Mouse (Mus musculus): ENCODE data around the gene Rap2b. TPM values are rescaled to one million over a fixed set of nuclear protein-coding genes. Genes with fewer than 3 reads are reported as not detected.
A peak's percentile ranks its signal among the peaks of the same experiment; 100 is the strongest.

Gene Rap2b
- 100 to 1,000 TPM in 5 of 26 experiments, 10 to 100 TPM in 21; 24.7 to 149 (median 75.7) TPM for total RNA-seq (2018; cell fraction: chromatin; rRNA removed)
- 100 to 1,000 TPM in 21 of 26 experiments, 10 to 100 TPM in 5; 83.8 to 180 (median 125) TPM for total RNA-seq (2018; cell fraction: cytosol; rRNA removed)
- total RNA-seq (2018; cell fraction: nucleus; rRNA removed) = 100 to 1,000 TPM in 25 of 26 experiments, 10 to 100 TPM in 1; 96.2 to 250 (median 160) TPM
- polyA plus RNA-seq (2018) = 53.2 to 99.0 TPM (median 56.2 TPM) in 3 replicates

DNA sequence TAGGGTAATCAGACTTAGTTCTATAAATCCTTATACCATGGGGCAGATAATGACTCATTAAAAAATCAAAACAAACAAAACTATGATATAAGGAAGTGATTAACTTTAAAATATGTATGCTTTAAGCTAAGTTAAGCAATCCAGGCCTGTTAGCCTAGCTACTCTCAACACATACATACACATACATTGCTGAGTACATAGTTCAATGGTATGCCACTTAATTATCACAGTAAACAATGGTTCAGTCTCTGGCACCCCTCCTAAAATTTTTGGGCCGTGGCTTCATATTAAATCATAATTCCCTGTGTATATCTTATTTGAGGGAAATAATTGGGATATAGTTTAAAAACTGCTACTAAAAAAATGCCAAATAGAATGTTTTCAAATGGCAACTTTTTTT, at the start of gene Rap2b:
TSS of gene Rap2b (plus strand) at position 301 of the 400 bp plus-strand sequence.
- Histone ChIP-seq H3K27ac (peak within 1 kb of the TSS; percentile 98), H3K36me3 (ENCODE audit: inconsistent target) (no peaks in the 10 kb centered on the region), H3K79me2 (ENCODE audit: inconsistent target) (peaks cover 15% of the 10 kb centered on the region), H3K4me3 (ENCODE audit: inconsistent target) (peak within 1 kb of the TSS; percentile 83; the same call in 1 of the 2 replicates)
- no CpG with 5 or more reads among the region's 1 CpGs for WGBS (ENCODE audit: missing documents)

DNA sequence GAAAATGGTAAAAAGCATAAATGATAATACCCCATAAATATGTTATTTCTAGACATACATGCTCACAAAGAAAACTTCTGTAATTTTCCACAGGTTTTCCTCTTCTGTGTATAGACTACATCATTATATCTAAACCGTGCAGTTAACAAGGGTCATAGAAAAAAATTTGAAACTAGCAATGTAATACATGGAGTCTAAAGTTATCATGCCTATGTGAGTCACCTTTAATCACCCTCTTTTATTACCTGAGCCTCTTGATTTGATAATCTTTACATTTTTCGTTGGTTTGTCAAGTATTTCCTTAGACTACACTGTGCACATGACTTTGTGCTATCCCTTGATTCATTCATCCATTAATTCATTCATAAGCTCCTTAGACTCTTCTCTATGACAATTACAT, 46.4 kb upstream of the Rap2b start:
- WGBS (ENCODE audit: missing documents) = 83% methylated on average over 2 of the region's 2 CpGs
- H3K79me2 ChIP-seq (ENCODE audit: inconsistent target) = no peaks in the 10 kb centered on the region
- no peaks in the 10 kb centered on the region for H3K36me3 ChIP-seq (ENCODE audit: inconsistent target)
- H3K27ac ChIP-seq = no peak overlapping the region
- no peak overlapping the region for H3K4me3 ChIP-seq (ENCODE audit: inconsistent target)

DNA sequence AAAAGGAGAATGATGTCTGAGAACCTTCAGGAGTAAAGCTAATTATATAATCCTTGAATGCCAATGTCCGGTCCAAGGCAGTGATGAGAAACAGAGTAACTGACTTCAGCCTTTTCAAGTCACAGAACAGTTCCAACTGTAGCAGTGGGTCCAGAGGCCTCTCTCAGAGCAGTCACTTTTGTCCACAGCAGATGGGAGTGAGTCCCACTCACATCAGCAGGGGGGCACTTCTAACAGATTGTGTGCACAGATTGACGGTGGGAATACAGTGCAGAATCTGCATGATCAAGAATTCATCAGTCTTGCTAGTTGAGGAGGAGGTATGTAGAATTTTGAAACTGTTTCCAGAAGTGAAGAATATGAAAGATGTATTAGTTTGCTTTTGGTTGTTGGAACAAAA, 41.4 kb upstream of the Rap2b start:
- no peaks in the 10 kb centered on the region for H3K36me3 ChIP-seq (ENCODE audit: inconsistent target)
- no peak overlapping the region for H3K4me3 ChIP-seq (ENCODE audit: inconsistent target)
- no peaks in the 10 kb centered on the region for H3K79me2 ChIP-seq (ENCODE audit: inconsistent target)
- H3K27ac ChIP-seq = no peak overlapping the region
- 90% methylated on average over 2 of the region's 2 CpGs for WGBS (ENCODE audit: missing documents)

DNA sequence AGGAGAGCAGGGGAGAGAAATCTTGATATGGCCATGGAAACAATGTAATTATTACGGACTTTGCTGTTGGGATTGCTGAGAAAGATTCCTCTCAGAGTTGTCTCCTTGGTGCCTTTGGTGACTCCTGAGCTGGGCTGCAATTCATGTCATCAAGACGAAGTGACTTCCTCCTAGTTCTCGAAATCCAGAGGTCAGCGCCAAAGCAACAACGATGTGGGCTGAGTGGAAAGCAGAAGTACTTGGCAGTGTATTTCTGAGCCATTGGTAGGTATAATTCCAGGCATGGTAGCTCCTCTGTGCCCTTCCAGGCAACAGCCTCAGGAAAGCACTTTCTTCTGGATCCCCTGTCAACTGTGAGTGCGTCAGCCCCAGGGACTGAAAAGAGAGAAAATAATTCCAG, 39.8 kb upstream of the Rap2b start:
- no peak overlapping the region for H3K27ac ChIP-seq
- no peaks in the 10 kb centered on the region for H3K36me3 ChIP-seq (ENCODE audit: inconsistent target)
- H3K79me2 ChIP-seq (ENCODE audit: inconsistent target) = no peaks in the 10 kb centered on the region
- 26% methylated on average over 6 of the region's 6 CpGs for WGBS (ENCODE audit: missing documents)
- no peak overlapping the region for H3K4me3 ChIP-seq (ENCODE audit: inconsistent target)

DNA sequence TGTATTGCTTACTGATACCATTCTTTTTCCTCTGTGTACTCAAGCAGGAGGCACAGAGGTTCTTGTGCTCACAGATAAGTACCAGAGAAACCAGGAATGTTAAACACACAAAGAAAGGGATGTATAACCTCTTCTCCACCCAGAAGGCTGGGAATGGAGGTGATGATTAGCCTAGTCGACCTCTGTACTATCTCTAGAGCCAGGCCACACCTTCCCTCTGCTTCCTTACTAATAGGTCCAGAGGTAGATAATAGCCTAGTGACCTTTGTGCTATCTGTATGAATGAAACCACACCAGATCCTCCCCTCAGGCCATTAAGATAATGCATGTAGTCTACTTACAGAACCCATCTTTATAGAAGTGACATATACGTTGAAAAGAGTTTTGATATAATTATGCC, 25.2 kb upstream of the Rap2b start:
- 73% methylated on average over 2 of the region's 2 CpGs for WGBS (ENCODE audit: missing documents)
- no peaks in the 10 kb centered on the region for H3K36me3 ChIP-seq (ENCODE audit: inconsistent target)
- no peaks in the 10 kb centered on the region for H3K79me2 ChIP-seq (ENCODE audit: inconsistent target)
- no peak overlapping the region for H3K4me3 ChIP-seq (ENCODE audit: inconsistent target)
- H3K27ac ChIP-seq = no peak overlapping the region

DNA sequence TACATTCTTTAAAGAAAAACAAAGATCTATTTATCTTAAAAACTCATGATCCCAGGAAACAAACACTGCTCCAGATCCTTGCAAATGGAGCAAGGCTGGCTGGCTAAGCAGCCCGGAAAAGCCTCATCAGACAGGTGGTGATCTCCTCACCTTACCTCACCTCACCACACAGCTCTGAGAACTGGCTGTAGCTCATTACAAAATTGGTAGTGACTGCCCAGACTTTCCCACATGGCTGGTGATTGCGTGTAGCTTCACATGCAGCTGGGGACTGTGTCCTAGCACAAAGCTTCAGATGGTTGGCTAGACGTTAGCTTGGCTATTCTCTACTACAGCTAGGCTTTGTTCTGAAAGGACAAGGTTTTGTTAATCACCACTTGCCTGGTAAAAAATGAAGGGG, 24.2 kb upstream of the Rap2b start:
- Histone ChIP-seq H3K27ac (no peak overlapping the region), H3K36me3 (ENCODE audit: inconsistent target) (no peaks in the 10 kb centered on the region), H3K79me2 (ENCODE audit: inconsistent target) (no peaks in the 10 kb centered on the region), H3K4me3 (ENCODE audit: inconsistent target) (no peak overlapping the region)
- 98% methylated on average over 3 of the region's 3 CpGs for WGBS (ENCODE audit: missing documents)

DNA sequence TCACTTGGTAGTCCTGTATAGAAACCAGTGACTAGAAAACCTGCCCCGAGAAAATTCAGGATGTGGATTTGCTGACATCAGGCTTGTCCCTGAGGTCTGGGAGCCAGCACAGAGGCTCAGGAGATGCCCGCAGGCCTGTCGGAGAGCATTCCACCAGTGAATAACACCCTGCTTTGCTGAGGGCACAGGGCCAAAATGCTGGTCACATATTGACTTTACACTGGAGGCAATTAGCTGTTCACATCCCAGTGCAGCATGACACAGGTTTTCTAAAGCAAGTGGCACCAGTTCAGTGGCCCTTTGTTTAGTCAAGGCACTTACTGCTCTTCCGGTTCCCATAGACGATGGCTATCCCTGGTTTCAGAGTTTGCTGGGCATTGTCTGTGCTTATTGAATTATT, 21.1 kb upstream of the Rap2b start:
- 83% methylated on average over 5 of the region's 5 CpGs for WGBS (ENCODE audit: missing documents)
- Histone ChIP-seq H3K36me3 (ENCODE audit: inconsistent target) (no peaks in the 10 kb centered on the region), H3K27ac (no peak overlapping the region), H3K4me3 (ENCODE audit: inconsistent target) (no peak overlapping the region), H3K79me2 (ENCODE audit: inconsistent target) (no peaks in the 10 kb centered on the region)

DNA sequence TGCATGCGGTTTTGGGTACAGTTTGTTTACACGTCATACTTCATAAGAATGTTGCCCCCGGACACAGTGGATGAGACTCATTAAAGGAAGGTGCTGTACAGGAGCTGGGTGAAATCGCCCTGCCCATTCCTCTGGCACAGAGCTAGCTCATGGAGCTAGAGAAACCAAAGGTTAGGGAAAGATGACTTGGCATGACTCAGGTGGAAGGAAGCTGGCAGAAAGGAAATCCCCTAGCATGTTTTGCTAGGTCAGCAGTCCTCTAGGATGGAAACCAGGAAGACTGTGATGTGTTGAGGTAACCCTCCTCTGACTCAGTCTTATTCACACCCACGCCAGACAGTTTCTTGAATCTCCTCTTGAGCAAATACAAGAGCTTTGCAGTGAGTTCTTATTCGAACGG, 17.4 kb upstream of the Rap2b start:
- Histone ChIP-seq H3K36me3 (ENCODE audit: inconsistent target) (no peaks in the 10 kb centered on the region), H3K27ac (no peak overlapping the region), H3K4me3 (ENCODE audit: inconsistent target) (no peak overlapping the region), H3K79me2 (ENCODE audit: inconsistent target) (no peaks in the 10 kb centered on the region)
- WGBS (ENCODE audit: missing documents) = 63% methylated on average over 7 of the region's 7 CpGs

DNA sequence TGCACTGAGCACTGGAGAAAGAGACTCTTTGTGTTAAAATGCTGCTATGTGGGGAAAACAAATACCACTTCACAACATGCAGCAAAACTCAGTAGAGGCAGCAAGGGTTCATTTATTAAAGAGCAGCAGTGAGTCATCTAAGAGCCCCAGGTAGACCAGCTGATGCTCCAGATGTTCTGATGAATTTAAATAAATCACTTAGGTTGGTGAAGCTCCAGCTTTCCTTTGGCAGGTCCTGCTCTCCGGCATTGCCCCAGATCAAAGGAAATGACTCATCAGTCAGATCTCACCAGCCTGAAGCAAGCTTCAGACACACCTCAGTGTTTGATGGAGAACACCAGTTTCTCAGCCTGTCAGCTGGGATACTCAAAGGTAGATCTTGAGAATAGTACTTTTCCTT, 15.8 kb upstream of the Rap2b start:
- Histone ChIP-seq H3K4me3 (ENCODE audit: inconsistent target) (no peak overlapping the region), H3K27ac (no peak overlapping the region), H3K79me2 (ENCODE audit: inconsistent target) (no peaks in the 10 kb centered on the region), H3K36me3 (ENCODE audit: inconsistent target) (no peaks in the 10 kb centered on the region)
- WGBS (ENCODE audit: missing documents) = 57% methylated on average over 1 of the region's 1 CpGs

DNA sequence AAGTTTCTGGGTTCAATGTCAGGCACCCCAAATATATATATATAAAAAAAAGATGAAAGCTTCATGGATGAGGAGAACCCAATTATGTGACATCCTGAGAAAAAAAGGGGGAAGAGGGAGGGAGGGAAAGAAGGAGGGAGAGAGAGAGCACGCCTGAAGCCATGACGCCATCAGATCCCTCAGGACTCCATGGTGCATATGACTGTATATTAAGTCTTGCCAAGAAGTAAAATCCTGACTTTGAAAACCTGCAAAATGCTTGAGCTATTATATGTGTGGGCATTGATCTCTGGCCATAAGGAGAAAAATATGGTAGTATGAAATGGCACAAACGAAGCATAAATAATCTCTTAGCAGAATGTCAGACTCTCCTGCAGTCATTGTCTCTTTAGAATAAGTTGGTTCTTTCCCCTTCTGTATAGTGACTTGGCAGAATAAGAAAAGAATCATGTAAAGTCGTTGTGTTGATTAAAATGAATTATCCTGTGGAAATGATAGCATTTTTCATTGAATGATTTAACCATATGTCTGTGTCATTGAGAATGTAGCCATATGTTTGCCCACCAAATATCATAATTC, 13.3 kb upstream of the Rap2b start:
- Histone ChIP-seq H3K4me3 (ENCODE audit: inconsistent target) (no peak overlapping the region), H3K36me3 (ENCODE audit: inconsistent target) (no peaks in the 10 kb centered on the region), H3K27ac (no peak overlapping the region), H3K79me2 (ENCODE audit: inconsistent target) (no peaks in the 10 kb centered on the region)
- 93% methylated on average over 4 of the region's 4 CpGs for WGBS (ENCODE audit: missing documents)

DNA sequence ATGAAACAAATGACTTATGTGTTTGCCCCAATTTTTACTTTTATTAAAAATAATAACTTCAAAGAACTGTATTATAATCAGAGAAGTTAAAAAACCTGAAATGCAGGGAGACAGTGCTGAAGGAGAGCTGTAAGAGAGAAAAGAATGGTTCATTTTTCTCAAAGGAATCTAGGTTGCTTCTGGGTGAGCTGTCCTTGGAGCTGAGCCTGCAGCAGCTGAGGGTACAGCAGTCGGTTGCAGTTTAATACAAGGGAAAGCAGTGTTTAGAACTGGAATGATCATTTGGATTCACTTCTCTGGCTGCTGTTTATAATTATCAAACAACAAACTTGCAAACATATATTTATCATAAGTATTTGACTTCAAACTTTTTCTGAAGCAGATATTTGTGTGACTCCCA, 12.0 kb upstream of the Rap2b start:
- H3K27ac ChIP-seq = no peak overlapping the region
- WGBS (ENCODE audit: missing documents) = 100% methylated on average over 1 of the region's 1 CpGs
- no peaks in the 10 kb centered on the region for H3K79me2 ChIP-seq (ENCODE audit: inconsistent target)

DNA sequence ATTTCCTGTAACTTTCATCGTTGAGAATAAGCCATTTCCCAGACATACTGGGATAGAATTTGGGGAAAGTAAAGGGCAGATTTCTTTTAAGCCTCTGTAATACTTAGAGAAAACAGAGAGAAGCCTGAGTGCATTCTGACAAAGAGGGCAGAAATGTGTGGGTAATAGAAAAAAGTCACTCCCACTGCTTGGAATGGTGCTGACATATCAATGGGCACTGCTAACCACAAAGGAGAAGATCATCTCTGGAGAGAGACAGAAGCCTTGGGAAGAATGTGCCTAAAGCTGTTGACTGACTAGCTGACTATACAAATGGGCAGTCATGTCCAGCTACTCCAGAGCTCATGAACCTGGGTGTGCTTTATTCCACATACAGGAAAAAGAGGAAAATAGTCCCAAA, 6.0 kb upstream of the Rap2b start:
- WGBS (ENCODE audit: missing documents) = 40% methylated on average over 1 of the region's 1 CpGs
- Histone ChIP-seq H3K27ac (no peak overlapping the region), H3K79me2 (ENCODE audit: inconsistent target) (no peaks in the 10 kb centered on the region), H3K4me3 (ENCODE audit: inconsistent target) (no peak overlapping the region), H3K36me3 (ENCODE audit: inconsistent target) (no peaks in the 10 kb centered on the region)

More for the DNA sequence above, 12.0 kb upstream of the Rap2b start:
- no peaks in the 10 kb centered on the region for H3K36me3 ChIP-seq (ENCODE audit: inconsistent target)
- H3K4me3 ChIP-seq (ENCODE audit: inconsistent target) = no peak overlapping the region

DNA sequence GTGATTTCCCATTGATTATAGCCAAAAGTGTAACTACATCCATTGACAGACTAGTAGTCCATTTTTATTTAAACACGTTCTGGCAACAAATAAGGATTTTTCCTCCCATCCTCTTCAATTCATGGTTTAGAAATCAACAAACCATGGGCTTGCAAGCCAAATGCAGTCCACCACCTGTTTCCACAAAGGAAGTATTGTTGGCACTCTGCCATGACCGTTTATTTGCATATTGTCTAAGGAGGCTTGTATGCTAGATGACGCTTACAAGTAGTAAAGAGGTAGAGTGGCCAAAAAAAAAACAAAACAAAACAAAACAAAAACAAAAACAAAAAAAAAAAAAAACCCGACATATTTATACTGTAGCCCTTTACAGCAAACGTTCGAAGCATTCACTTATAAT, 3.3 kb upstream of the Rap2b start:
- Histone ChIP-seq H3K36me3 (ENCODE audit: inconsistent target) (no peaks in the 10 kb centered on the region), H3K27ac (no peak overlapping the region), H3K79me2 (ENCODE audit: inconsistent target) (no peaks in the 10 kb centered on the region), H3K4me3 (ENCODE audit: inconsistent target) (no peak overlapping the region)
- WGBS (ENCODE audit: missing documents) = 31% methylated on average over 6 of the region's 6 CpGs

DNA sequence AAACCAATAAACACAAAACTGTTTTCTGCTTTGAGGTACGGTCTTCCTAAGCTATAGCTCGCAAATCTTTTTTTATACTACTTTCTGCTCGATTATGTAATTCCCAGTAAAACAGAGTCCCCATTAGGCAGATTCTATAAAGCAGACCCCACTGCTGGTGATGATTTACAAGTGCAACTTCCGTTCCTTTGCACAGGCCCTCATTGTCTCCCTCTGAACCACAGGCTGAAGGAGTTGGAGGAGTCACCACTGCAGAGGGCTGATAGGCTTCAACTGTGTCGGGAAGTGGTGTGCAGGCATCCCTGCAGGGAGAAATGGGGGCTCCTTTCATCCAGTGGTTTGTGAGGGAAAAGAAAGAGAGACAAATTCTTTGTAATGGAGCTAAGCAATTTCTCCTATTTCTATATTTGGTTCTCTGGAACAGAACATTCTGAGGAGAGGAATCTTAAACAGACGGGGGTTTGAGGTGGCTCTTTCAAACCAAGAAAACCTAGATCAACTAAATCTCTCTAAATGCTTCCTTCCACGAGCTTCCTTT, 2.6 kb upstream of the Rap2b start:
- H3K79me2 ChIP-seq (ENCODE audit: inconsistent target) = no peaks in the 10 kb centered on the region
- no peaks in the 10 kb centered on the region for H3K36me3 ChIP-seq (ENCODE audit: inconsistent target)
- no peak overlapping the region for H3K4me3 ChIP-seq (ENCODE audit: inconsistent target)
- 43% methylated on average over 6 of the region's 7 CpGs for WGBS (ENCODE audit: missing documents)
- no peak overlapping the region for H3K27ac ChIP-seq

DNA sequence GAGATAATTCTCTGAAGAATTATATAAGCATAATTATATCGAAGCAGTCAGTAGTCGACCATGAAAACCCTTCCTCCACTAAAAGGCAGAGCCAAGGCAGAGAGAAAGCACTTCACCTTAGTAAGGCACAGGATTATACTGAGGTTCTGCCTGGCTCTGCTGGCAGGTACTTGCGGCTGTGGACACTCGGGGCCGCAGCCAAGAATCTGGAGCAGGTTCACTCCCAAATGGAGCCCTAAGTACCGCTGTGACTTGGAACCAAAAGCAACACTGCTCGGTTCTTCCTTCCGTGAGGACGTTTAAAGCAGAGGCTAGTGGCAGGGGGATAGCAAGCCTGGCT, 1.4 kb downstream of the Rap2b start:
- 3% methylated on average over 9 of the region's 9 CpGs for WGBS (ENCODE audit: missing documents)
- peaks cover 30% of the 10 kb centered on the region for H3K79me2 ChIP-seq (ENCODE audit: inconsistent target)
- H3K36me3 ChIP-seq (ENCODE audit: inconsistent target) = no peaks in the 10 kb centered on the region

More for the DNA sequence above, 1.4 kb downstream of the Rap2b start:
- Histone ChIP-seq H3K4me3 (ENCODE audit: inconsistent target) (peak overlapping the region; percentile 83), H3K27ac (peak overlapping the region; percentile 98)

Data from macrophage (primary cell).